Comparison of ENCODE assay signal across 9 mouse cellular contexts in the genomic region with DNA sequence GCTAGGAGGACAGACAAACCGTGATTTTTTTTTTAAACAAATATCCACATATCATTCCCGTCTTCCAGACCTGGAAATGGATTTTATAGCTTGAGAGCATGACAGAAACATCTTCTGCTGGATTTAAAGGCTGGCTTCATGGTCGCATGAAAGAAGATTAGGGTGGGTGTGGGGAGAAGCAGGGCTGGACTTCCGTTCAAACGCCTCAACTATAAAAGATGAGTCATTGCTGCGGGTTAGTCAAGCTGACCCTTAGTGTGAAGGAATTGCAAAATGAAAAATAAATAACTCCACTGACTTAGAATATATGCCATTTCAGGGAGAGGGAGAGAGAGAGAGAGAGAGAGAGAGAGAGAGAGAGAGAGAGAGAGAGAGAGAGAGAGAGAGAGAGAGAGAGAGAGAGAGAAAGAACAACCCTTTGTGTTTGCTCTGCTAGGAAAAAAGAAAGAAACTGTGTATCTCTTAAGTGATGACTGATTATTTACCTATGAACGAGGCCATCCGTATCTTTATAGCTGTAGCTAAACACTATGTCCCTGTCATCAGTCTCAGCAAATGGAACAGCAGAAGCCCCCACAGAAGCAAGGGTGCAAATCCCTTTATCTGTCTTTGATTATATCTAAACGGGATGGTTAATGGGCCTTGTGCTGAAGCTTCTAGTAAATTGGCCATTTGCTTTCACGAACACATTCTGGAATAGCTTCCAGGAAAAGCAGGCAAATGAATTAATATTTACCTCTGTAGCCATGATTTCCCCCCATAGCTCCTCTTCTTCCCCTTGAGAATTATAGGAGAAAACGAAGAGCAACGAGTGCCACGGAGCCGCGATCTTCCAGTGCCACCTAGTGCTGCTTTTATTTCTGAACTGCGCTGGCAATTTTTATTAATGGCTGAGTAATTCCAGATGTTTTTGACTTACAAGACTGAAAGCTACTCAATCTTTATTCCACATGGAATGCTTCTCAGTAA.
DNase-seq lines count a peak whose midpoint lies in the region; ATAC-seq and TF ChIP-seq lines count a peak whose summit lies in the region.
"Had no signal": no experiment of that assay in that cellular context is flagged by ENCODE, and none has a peak within 500 bp of the region (broad histone marks: within the 10 kb centered on the region; RNA-seq: fewer than 3 reads in every experiment).

No protein-coding gene starts in this region.

- no peaks in the 10 kb centered on the region for H3K36me3 ChIP-seq in heart, embryonic 12.5 days
- H3K36me3 ChIP-seq in kidney, embryonic 16.5 days (ENCODE audit: insufficient read depth, low read length), result no peaks in the 10 kb centered on the region
- no peaks in the 10 kb centered on the region for H3K36me3 ChIP-seq in lung, embryonic 16.5 days (ENCODE audit: control insufficient read depth, insufficient read depth, low read length)

- no peaks in the 10 kb centered on the region for H3K4me1 ChIP-seq in cortical plate, adult 2 months (ENCODE audit: control insufficient read depth, insufficient read depth, low read length)
- no peaks in the 10 kb centered on the region for H3K4me1 ChIP-seq in heart, embryonic 12.5 days (replicated peaks)
- peaks cover 4% of the 10 kb centered on the region; the same call in 1 of the 2 replicates for H3K4me1 ChIP-seq in kidney, embryonic 16.5 days (ENCODE audit: insufficient read depth, low read length)
- H3K4me1 ChIP-seq in lung, embryonic 16.5 days (replicated peaks; ENCODE audit: control insufficient read depth, insufficient read depth, low read length), result 0 out of 2 replicates have a peak, but pooled peaks cover 2% of the 10 kb centered on the region

- TF ChIP-seq CTCF in cortical plate, adult 2 months (IDR thresholded peaks at IDR 0.05; ENCODE audit: extremely low read depth, insufficient read depth, low read length), result peak; percentile 82

- H3K9me3 ChIP-seq in heart, embryonic 12.5 days (replicated peaks), result no peaks in the 10 kb centered on the region
- H3K9me3 ChIP-seq in kidney, embryonic 16.5 days (ENCODE audit: low read length), result no peaks in the 10 kb centered on the region
- H3K9me3 ChIP-seq in lung, embryonic 16.5 days (ENCODE audit: control insufficient read depth, low read length), result no peaks in the 10 kb centered on the region

- H3K27ac ChIP-seq in cortical plate, adult 2 months (ENCODE audit: insufficient read depth, low read length), result no peak overlapping the region
- no peak overlapping the region for H3K27ac ChIP-seq in heart, embryonic 12.5 days (ENCODE audit: poor library complexity, severe bottlenecking)
- H3K27ac ChIP-seq in kidney, embryonic 16.5 days (ENCODE audit: low read length), result no peak overlapping the region
- no peak overlapping the region for H3K27ac ChIP-seq in lung, embryonic 16.5 days (ENCODE audit: low read length)
- H3K27ac ChIP-seq: macrophage had no signal

- H3K27me3 ChIP-seq in heart, embryonic 12.5 days (replicated peaks), result no peaks in the 10 kb centered on the region
- H3K27me3 ChIP-seq in kidney, embryonic 16.5 days (ENCODE audit: insufficient read depth, low read length), result no peaks in the 10 kb centered on the region
- no peaks in the 10 kb centered on the region for H3K27me3 ChIP-seq in lung, embryonic 16.5 days (ENCODE audit: control insufficient read depth, insufficient read depth, low read depth, low read length)

- WGBS in heart, embryonic 12.5 days, result 21% methylated on average over 16 of the region's 16 CpGs
- 16% methylated on average over 16 of the region's 16 CpGs for WGBS in kidney, embryonic 16.5 days
- WGBS in lung, embryonic 16.5 days, result 18% methylated on average over 16 of the region's 16 CpGs

- H3K9ac ChIP-seq in heart, embryonic 12.5 days, result no peak overlapping the region
- H3K9ac ChIP-seq in kidney, embryonic 16.5 days (replicated peaks; ENCODE audit: low read length), result no peak overlapping the region
- H3K9ac ChIP-seq in lung, embryonic 16.5 days (ENCODE audit: low read length), result peak overlapping the region; percentile 26; the same call in 1 of the 2 replicates

- H3K4me3 ChIP-seq in cortical plate, adult 2 months (ENCODE audit: insufficient read depth, low read length), result 0 out of 2 replicates have a peak overlapping the region, but pooled peaks have one; percentile 3
- peak overlapping the region; percentile 17; the same call in 1 of the 2 replicates for H3K4me3 ChIP-seq in heart, embryonic 12.5 days
- H3K4me3 ChIP-seq in kidney, embryonic 16.5 days (ENCODE audit: low read length), result peak overlapping the region; percentile 33
- H3K4me3 ChIP-seq in lung, embryonic 16.5 days (ENCODE audit: low read length), result peak overlapping the region; percentile 25

- no peak for TF ChIP-seq POLR2A in cortical plate, adult 2 months (IDR thresholded peaks at IDR 0.05; ENCODE audit: extremely low read depth, insufficient read depth, low read length)

- ATAC-seq in heart, embryonic 12.5 days (ENCODE audit: insufficient number of reproducible peaks, low FRiP score), result no peak
- peak; percentile 73; the same call in 1 of the 2 replicates for ATAC-seq in kidney, embryonic 16.5 days (ENCODE audit: low FRiP score, low TSS enrichment)
- ATAC-seq in lung, embryonic 16.5 days (ENCODE audit: low read depth), result peak; percentile 77

- DNase-seq in ovary, postnatal 14 days (ENCODE audit: low spot score), result peak; percentile 13
- no peak for DNase-seq in ovary, postnatal 10 days (ENCODE audit: low spot score)
- peak; percentile 13 for DNase-seq in right cerebral cortex, postnatal 25 days
- DNase-seq in urinary bladder, postnatal 4 days (ENCODE audit: low spot score in 2 of 2), result no peak

- H3K4me2 ChIP-seq in heart, embryonic 12.5 days, result peak overlapping the region; percentile 60
- H3K4me2 ChIP-seq in kidney, embryonic 16.5 days (replicated peaks; ENCODE audit: low read depth, low read length), result peak overlapping the region; percentile 48
- H3K4me2 ChIP-seq in lung, embryonic 16.5 days (ENCODE audit: low read depth, low read length), result peak overlapping the region; percentile 49

Comparison
In these comparisons a context has a peak if more than half of its experiments do, and no peak if none do; other contexts are left out.
1. DNase-seq: peak in ovary, postnatal 14 days (single experiment) and right cerebral cortex, postnatal 25 days (single experiment); none in ovary, postnatal 10 days (single experiment) and urinary bladder, postnatal 4 days (0 of 2).
2. Peak in every context shown above with its lines, with median percentiles within 50 percentile points of each other: H3K4me3 ChIP-seq and H3K4me2 ChIP-seq.